Mouse (Mus musculus) liver, adult (tissue): ENCODE data around the gene Rtf1.

Experiments
- GATA4 ChIP-seq: IDR thresholded peaks from 2 replicates; pipeline ENCODE4 v1.6.1; 2014; ENCODE audit warnings: mild to moderate bottlenecking, low read length; ENCODE audit not compliant: insufficient replicate concordance

Rtf1 gene

DNA sequence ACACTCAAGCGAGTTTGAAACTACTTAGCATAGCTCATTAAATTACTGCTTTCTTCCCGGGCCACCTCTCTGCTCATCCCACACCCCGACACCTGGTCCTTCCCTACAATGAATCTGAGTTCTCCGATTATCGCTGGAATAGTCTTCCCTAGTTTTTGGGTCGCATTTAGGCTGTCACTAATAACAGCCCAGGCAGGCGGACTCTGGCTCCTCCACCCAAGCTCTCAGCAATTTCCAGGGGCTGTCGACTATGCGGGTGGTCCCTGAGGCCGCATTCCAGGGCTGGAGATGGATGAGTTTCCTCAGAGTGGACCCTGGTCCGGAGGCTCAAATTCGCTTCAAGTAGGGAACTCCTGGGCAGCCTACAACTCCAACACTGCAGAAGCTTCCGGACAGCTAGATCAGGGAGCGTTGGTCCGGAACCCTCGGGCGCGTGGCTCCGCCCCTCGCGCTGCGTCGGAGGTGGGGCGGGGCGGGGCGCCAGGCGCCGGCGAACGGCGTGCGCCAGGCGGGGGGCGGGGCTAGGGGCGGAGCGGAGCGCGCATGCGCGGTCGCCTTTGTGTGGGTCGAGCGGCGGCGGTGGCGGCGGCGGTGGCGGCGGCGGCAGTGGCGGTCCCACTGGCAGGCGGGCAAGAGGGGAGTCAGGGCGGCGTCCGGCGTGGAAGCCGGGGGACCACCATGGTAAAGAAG, at the start of gene Rtf1:
Gene Rtf1 (plus strand): TSS at position 544 of the 690 bp plus-strand sequence.
- TF ChIP-seq GATA4 = no peak

DNA sequence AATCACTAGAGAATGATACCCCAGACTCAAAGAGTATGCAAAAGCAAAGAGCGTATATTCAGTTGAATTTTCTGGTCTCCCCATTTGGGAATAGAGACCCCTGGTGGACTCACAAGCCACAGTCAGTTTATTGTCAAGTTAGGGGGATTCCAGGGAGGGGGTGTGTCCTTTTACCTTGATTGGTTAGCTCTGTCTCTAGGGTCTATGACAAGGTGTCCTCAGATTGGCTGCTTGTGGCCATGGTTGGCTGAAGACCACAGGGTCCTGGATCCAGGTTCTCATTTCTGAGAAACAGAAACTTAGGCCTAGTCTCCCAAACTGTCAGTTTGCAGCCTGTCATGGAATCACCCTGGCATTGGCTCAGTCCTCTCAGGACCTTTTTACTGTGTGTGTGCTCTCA, 38.1 kb upstream of the Rtf1 start:
- TF ChIP-seq GATA4 = no peak

DNA sequence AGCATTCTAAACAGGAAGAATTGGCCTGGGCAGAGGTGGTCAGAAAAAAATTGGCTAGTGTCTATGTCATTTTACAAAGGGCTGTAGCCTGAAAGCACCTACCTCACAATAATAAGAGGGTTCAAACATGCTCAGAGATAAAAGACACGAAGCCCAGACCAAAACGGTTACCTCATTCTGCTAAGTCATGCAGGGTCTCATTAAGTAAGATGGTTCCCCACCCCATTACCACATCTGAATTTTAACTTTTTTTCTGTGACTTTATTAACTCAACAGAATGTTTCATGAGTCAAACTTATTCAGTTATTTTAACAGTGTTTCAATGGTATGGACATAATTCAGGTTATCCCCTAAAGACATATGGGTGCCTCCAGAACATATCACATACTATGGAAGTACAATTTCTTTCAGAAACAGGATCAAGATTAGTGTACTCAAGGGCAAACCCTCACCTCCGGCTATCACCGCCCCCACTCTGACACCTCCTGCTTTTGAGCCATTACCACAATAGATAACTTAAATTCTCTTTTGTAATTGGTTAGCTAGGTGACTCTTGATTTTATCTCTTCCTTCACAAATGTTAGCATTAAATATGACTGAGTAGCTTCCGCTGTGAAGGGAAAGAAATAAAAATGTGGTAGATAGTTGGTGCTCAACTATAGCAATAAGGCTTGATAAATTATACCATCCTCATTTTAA, 33.5 kb upstream of the Rtf1 start:
- no peak for TF ChIP-seq GATA4

DNA sequence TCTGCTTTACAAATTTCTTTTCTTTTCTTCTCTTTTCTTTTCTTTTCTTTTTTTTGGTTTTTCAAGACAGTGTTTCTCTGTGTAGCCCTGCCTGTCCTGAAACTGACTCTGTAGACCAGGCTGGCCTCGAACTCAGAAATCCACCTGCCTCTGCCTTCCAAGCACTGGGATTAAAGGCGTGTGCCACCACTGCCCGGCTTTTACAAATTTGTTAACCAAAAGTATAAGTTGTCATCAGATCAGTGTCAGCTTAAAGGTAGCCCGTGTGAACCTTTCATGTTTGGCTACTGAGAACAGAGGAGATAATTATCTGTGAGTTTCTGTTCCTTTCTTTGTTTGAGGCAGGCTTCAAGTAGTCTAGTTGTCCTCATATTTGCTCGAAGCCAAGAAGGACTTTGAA, 30.6 kb upstream of the Rtf1 start:
- no peak for TF ChIP-seq GATA4

DNA sequence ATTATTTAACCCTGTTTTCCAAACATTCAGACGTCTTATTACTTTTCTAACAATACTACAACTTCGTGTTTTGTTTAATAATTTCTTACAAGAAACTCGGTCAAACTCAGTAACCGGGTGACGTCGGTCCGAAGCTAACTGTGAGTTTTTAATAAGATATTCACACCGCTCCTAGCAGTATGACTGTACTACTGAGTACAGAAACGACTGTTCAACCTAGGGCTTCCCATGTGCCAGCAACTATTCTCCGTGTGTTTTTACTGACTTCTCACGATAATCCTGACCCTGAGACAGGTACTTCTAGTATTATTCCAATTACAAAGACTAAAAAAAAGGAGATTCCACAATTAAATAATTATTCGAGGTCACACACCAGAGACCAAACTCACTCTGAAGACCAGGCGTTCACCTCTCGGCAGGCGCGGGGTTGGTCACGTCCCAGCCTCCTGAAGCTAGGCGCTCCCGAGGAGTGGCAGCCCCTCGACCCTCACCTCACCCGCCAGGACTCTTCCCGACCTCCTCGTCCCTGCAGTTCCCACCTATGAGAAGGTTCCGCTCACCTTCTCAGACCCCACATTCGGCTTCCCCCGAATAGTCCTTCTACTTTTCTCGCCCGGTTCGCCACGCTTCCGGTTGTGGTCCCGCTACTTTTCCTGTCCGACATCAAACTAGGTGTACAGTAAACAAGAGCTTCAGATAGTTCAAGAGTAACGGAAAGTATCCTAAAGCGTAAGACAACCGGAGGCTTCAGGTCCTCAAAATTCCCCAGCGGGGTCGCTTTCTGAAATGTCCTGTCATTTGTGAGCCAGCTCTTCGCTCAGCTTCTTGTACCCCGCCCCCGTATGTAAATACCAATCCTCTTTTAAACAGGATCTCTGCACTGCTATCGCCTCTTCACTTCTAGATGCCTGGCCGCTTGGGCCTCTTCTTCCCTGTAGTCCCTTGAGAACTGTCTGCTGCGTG, 12.4 kb upstream of the Rtf1 start, which contains the start of gene Ndufaf1:
Gene Ndufaf1 (minus strand): TSS at position 608 of the 963 bp plus-strand sequence.
- TF ChIP-seq GATA4 = no peak

DNA sequence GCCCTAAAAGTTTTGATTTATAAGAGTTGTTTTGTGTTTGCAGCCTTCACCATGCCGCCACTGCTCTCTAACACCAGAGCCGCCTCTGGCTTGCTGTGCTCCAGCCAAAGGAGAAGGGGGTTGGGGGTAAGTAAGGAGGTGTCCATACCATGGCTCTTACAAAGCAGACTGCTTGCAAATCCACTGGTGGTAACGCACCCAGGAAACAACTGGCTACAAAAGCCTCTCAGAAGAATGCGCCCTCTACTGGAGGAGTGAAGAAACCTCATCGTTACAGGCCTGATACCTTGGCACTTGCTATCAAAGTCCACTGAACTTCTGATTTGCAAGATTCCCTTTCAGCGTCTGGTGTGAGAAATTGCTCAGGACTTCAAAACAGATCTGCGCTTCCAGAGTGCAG, 5.9 kb upstream of the Rtf1 start:
- TF ChIP-seq GATA4 = no peak

DNA sequence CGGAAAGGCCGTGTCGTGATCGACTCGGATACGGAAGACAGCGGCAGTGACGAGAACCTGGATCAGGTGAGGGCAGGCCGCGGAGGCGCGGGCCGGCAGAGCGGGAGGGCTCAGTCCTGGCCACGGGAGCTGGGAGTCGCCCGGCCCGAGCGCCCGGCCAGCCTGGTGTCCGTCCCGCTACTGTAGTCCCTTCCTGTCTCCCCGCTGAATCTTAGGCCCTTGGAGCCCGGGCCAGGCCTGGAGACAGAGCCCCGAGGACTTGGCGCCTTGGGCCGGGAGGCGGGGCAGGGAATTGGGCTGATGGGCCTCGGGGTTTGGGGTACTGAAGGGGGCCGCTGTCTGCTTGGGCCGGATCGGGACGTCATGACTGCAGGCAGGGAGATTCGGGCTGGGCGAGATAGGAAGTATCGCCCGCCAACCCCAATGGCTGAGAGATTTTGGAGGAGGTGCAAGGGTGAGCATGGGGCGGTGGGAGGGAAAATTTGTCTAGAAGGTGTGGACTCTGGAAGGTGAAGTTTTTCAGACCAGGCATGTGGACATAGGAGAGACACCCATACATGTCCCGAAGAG, 432 bp downstream of the Rtf1 start:
- no peak for TF ChIP-seq GATA4

DNA sequence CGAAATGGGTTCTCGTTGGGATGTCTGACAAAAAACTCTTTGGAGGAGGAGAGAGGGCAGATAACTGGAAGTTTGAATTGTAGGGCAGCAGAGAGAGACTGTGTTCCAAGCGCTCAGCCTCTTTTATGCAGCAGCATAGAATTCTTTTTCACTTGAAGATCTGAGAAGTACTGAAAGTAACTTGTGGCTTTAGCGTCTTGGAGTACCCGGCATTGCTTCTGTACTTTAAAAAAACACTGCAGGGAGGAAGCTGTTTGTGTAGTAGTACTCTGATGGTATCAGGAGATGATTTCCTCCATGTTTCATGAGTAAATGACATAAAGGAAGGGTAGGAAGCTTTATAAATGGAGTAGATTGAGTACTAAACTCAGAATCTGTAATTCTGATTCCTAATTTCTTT, 963 bp downstream of the Rtf1 start:
- no peak for TF ChIP-seq GATA4

DNA sequence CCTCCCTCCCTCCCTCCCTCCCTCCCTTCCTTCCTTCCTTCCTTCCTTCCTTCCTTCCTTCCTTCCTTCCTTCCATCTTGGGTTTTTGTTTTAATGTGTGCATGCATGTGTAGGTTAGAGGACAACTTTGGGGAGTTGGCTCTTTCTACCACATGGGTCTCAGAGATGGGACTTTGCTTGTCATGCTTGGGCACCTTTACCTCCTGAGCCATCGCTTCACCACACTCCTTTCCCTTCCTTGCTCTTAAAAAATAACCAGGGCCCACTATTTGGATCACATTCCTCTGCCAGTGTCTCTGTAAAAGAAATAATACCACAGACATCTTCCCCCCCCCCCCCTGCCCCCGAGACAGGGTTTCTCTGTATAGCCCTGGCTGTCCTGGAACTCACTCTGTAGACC, 8.8 kb downstream of the Rtf1 start:
- TF ChIP-seq GATA4 = no peak

DNA sequence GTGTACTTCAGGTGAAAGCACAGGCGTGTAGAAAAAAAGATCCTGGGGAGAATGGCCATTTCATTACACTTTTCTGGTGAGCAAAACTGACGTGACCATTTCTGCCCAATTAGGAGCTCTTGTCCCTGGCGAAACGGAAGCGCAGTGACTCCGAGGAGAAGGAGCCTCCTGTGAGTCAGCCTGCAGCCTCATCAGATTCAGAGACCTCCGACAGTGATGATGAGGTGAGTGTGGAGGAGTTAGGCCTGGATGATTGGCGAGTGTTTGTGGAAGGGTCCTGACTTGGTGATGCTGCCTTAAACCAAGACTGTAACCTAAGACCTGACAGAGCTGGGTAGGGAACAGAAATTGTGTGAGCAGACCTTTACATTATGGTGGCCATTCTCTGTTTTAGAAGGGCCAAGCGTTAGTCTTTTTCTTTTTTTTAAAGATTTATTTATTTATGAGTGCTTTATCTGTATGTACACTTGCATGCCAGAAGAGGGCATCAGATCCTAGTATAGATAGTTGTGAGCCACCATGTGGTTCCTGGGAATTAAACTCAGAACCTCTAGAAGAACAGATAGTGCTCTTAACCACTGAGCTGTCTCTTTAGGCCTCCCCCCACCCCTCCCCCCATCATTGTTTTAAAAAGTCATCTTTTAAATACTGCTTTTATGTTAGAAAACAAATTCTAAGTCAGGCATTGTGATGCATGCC, 17.3 kb downstream of the Rtf1 start:
- TF ChIP-seq GATA4 = no peak

DNA sequence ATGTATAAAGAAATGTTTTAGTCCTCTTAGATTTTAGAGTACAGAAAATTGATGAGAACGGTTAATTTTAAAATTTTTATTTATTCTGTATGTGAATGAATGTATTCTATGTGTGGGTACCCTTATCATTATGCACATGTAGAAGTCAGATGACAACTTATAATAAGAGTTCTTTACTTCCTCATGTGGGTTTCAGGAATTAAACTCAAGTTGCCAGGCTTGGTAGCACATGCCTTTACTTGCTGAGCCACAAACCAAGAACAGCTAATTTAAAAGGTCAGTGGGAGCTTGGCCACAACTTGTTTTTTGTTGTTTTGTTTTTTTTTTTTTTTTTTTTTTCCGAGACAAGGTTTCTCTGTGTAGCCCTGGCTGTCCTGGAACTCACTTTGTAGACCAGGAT, 20.0 kb downstream of the Rtf1 start:
- TF ChIP-seq GATA4 = no peak

DNA sequence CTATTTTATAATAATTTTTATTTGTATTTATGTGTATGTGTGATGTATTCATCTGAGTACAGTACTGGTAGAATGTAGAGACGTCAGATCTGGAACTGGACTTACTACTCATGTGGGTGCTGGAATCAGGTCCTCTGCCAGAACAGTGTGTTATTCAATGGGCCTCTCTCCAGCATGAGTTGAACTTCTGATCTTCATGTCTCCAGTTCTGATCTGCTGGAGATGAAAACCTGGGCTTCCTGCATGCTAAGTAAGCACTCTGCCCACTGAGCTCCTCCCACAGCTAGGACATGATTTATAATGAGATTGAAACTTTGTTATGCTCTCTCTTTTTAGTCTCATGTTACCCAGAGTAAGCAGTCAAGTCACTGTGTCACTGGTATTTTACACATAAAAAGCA, 21.2 kb downstream of the Rtf1 start:
- no peak for TF ChIP-seq GATA4

DNA sequence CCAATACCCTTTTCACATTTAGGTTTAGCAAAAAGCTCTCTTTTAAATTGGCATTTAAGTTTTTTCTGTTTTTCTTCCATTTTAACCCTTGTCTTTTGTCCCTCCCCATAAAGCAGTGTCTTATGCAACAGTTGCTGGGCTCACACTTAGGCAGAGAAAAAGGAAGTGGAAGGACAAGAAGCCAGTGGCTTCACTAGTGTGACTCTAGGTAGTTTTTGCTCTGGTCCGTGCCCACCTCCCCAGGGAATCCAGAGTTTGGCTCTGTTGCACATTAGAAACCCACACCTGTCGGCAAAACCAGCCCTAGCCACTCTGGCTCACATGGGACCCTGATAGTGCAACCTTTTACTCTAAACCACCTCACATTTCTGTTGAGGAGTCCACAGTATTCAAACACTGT, 23.6 kb downstream of the Rtf1 start:
- TF ChIP-seq GATA4 = no peak

DNA sequence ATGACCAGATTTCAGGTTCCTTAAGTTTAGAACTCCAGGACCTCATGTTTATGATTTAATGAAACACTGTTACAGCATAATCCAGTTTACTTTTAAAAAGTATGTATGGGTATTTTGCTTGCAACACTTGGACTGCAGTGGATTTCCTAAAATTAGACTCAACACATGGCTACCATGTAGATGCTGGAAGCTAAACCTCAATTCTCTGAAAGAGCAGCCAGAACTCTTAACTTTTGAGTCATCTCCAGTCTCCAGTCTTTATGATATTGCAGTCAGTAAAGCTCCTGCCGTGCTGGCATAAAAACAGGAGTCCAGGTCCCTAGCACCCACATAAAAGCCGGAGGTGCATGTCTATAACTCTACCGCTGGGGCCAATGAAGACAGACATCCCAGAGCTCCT, 25.1 kb downstream of the Rtf1 start:
- no peak for TF ChIP-seq GATA4

DNA sequence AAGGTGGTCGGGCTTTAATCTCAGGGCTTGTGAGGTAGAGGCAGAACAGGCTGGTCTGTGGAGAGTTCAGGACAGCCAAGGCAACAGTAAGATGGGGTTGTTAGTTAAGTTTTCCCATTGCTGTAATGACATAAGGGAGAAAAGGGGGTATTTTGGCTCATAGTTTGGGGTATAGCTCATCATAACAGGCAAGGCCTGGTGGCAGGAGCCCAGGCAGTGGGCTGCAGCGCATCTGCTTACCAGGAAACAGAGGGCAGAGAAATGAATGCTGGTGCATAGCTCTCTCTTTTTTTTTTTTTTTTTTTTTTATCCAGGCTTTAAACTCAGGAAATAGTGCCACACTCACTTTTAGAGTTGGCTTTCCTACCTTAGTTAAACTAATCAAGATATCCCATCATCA, 28.3 kb downstream of the Rtf1 start:
- no peak for TF ChIP-seq GATA4

DNA sequence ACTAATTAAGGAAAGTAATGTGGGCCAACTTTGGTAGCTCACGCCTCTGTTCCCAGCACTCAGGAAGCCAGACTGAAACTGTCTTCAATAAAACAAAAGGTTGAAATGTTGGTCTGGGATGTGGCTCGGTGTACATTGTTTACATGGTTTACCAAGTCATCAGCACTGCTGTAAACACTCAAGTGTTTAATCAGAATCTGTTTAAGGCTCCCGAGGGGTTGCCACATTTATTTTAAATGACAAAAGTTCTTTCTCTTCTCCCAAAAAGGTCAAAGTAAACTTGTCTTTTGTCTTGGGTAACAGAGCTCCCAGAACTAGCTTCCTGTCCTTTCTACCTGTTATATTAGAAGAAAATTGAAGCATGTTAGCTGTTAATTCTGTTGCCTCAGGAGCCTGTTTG, 32.8 kb downstream of the Rtf1 start:
- no peak for TF ChIP-seq GATA4
